Mouse (Mus musculus): ENCODE measurements at regions not wholly inside any gene's neighbourhood (a gene's known extent, or its start where the extent isn't known, plus 50 kb on each side); places are given as distances from the start of the nearest gene placed in this dataset.

DNA sequence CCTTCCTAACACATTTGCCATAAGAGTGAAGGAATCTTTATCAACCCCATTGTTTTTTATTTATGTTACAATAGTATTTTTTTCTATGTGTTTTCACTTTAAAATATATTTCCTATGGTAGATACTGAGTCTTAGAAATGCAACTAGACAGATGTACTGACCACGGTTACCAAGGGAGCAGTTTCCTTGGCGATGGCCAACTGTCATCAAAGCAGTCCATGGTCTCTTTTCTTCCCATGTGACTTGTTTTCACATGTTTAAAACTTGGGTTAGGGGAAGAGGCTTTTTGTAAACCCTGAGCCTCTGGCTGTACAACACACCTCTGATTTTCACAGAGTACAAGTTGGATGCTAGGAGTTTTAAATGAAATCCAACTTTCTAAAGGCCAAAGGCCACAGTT, 411.9 kb upstream of the Gm765 start:
- DNase-seq (ENCODE audit: low spot score in 2 of 2) = no peak

DNA sequence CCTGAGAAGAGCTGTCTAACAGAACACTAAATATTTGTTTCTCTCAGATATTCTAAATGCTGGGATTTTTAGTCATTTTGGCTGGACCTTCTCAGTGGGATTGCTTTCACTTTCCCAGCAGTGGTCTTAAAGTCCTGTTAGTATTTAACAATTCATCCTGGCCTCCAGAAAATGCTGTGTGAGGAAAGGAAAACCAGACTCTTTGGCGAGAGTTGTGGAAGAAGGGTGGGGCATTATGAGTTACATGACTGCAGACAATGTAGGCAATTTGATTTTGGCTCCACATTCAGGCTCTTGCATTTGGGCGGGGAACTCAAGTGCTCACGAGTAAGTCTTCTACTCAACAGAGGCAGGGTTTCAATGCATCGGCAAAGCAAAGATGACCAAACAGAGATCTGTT, 406.1 kb upstream of the Gm765 start:
- DNase-seq (ENCODE audit: low spot score in 2 of 2) = no peak

DNA sequence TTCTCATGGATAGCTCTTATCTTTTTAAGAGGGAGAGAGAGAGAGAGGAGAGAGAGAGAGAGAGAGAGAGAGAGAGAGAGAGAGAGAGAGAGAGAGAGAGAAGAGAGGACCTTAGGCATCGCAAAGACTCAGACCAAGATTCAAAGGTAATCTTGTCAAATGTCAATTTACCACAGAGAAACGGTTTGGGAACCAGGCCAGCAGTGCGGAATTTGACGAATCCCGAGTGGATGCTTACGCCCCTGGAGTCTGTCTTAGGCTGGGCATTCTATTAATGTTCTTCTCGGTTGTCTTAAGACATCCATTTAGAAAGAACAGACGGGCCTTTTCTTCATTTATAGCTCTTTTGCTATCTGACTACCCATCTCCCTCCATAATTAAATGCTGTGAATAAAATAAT, 404.4 kb upstream of the Gm765 start:
- DNase-seq (ENCODE audit: low spot score in 2 of 2) = no peak

DNA sequence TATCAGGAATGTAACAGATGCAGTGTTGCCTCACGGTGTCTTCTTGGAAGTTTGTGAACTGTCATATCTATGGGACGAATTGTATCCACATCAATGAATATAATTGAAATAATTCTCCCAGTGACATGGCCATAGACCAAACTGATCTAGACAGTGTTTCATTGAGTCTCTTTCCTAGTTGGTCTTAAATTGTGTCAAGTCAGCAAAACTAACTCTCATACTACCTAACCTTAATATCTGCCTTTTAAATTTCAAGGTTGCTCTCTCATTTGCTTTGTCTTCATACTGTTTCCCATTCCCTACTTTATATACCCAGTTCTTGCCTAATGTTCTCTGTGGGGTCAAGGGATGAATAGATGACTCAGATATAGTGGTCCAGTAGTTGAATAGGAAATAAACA, 397.9 kb upstream of the Gm765 start:
- no peak for DNase-seq (ENCODE audit: low spot score in 2 of 2)

DNA sequence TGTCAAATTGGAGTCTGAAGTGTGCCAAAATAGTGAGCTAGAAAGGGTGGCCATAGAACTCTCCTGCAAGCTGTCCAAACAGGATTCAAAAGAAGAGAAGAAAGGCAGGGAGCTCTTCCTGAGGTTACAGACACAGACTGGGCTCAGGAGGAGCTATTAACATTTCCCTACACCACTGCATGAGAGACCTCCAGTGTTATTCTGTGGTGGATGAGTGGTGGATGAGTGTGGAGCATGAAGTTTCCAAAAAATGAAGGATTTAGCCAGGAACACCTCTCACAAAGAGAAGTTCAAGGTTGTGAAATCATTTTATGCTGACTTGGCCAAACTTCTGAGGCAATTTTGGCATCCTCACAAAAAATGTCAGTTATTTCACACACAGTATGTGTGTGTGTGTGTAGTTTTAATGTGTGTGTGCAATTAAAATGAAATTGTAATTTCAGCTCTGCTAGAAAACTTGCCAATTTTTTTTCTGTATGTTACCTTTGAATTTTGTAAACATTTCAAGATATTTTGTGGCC, 388.5 kb upstream of the Gm765 start:
- no peak for DNase-seq (ENCODE audit: low spot score in 2 of 2)

DNA sequence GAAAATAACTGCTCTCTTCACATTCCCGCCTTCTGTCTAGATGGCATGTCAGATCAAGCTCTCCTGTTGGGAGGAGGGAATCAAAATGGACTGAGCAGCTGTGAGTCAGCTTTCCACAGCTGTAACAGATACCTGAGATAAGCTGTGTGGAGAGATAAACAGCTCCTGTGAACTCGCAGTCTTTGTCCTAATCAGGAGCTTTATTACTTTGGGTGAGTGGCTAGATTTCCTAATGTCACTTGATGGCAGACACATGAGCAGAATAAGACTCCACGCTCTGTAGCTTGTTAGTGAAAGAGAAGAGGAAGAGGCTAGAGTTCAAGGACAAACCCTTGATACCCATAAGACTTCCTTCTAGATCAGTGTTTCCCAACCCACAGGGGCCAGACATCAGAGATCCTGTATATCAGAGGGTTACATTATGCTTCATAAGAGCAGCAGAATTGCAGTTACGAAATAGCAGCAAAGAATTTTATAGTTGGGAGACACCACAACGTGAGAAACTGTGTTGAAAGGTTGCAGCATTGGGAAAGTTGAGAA, 384.1 kb upstream of the Gm765 start:
- no peak for DNase-seq (ENCODE audit: low spot score in 2 of 2)

DNA sequence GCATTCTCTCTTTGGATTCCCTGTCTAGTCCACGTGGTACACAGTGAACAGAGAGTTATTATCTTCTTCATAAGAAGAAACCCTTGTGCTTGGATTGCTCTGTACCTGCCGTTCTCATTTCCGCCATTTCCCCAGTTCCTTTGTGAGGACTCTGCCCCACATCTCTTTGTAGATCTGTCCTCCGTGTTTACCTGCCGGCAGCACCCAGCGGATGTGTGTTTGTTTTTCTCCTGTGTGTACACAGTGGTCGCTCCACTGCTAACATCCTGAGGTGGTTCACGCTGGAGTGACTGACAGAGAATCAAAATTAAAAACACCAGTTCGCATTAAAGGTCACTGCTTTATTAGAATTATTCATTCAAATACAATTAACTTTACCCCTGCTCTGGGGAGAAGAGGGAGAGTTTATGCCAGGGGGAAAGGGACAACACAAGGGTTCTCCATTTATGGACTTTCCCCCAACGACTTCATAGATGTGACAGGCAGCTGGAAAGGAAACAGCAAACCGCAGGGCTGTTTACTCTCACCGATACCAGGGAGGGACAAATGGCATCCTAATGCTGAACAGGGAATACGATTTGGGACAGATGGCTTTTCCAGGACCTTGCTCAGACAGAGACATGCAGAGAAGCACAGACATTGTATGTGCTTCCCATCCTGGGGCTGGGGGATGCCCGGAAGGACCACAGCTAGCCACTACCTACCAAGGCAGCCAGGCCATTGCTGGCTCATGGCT, 362.5 kb upstream of the Gm765 start:
- no peak for DNase-seq (ENCODE audit: low spot score in 2 of 2)

DNA sequence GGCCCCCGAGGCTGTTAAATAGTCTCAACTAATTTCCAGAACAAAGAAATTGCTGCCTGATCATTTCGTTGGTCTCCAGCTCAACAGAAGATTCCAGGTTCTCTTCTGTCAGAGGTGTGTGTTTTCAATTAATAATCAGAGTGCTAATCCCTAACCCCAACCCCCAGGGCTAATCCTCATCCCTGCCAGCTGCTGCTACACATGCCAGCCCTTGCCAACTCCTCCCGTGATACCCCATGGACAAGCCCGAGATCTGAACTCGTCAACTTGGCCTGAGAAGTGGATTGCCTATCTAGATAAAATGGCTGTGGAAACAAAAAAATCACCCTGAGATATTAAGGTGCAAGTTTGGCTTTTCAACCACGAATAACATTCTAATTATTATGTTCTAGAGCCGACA, 355.0 kb upstream of the Gm765 start:
- no peak for DNase-seq (ENCODE audit: low spot score in 2 of 2)

DNA sequence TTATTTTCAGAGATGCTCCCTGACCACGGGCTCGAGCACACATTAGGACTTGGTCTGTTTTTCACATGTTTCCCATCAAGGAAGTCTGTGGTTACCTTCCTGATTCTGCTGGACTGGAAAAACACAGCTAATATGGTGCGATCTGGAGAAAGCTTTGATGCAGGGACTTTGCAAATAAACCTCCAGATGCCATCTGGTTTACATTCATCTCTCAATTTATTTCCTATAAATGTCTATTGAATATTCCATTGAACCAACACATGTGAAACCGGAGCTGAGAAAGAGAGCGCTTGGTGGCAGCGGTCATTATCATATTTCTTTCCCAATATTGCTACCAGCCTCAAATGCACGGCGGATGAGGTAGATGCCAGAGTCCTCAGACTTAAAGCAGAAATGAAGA, 350.9 kb upstream of the Gm765 start:
- no peak for DNase-seq (ENCODE audit: low spot score in 2 of 2)

DNA sequence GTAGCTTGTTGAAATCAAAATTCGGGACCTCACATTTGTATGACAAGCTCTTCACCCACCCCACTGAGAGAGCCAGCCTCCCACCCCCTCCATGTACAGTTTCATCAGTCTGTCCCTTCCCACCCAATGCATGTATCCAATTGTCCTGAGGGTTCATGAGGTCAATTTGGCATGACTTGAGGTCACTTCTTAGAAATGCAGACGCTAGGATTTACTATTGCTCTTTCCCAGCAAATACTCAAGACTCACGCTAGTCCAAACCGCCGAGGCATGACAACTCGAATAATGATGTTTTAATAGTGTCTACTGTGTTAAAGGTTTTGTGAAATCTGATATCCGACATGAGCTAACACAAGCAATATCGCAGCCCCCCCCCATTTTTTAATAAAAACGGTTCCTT, 347.6 kb upstream of the Gm765 start:
- DNase-seq (ENCODE audit: low spot score in 2 of 2) = no peak

DNA sequence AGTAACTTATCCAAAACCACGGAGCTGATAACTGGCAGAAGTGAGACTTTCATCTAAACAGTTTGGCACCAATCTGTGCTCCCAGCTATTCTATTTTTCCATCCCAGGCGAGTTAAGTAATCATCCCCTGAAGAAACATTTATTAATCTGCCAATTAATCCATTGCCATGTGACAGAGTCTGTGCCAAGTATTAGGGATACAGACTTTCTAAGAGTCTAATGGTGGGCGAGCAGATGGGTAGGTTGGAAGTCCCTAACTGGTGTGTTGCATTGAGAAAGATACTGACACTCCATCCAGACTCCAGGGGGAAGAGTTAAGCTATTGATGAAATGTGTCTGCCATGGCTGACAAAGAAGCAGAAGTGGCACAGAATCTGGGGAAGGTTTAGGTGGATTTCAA, 346.8 kb upstream of the Gm765 start:
- DNase-seq (ENCODE audit: low spot score in 2 of 2) = no peak

DNA sequence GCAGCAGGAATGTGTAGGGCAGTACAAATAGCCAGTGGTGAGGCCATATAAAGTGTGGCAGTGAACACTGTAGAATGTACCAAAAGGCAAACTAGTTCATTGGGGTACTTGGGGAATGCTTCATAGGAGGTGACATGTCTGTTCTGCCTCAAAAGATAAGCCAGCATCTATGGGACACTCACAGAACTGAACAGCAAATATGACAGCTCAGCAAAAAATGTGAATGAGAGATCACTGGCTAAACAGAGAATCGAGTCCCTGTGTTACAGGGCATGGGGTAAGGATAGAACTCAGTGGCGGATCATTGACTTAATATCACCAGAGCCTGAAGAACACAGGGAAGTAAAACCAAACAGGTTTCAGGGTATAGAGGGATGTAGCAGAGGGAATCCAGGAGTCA, 346.1 kb upstream of the Gm765 start:
- no peak for DNase-seq (ENCODE audit: low spot score in 2 of 2)

DNA sequence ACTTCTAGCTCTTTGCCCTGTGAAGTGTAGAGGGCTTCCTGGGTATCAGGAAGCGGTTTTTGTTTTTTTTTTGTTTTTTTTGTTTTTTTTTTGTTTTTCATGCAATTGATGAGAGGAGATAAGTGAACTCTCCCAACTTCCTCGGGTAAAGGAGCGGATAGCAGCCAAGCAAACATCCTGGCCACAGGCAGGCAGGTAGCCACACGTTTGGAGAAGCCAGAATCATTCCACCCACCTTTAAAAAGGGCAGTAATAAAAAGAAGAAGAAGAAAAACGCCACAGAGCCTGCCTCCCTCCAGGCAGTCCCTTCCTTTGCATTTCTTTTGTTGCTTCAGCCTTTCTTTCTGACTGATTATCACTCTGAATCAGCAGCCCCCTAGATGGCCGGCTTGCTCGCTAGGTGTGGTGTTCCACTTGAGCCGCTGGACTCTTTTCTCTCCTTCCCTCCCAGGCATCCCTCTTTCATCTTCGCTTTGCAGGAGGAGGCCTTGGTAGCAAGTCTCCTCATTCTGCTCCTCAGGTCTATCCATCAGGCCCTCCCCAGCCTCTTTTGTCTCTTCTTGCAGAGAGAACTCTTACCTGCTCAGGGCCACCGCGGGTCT, 323.9 kb upstream of the Gm765 start:
- no peak for DNase-seq (ENCODE audit: low spot score in 2 of 2)

DNA sequence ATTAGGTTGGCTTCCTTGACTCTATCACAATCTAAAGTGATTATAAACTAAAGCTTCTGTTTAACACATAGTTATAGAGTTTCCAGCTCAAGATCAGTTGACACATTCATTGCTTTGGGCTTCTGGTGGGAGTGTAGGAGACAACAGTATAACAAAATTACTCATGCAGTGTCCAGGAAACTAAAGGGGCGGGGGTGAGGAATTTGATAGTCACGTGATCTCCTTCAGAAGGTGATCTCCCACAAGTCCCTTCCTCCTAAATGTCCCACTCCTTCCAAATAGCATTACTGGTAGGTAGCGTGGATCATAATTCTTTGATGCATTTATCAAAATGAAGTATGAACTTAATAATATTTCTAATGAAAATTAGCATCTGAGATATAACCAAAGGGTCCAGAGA, 309.3 kb upstream of the Gm765 start:
- no peak for DNase-seq (ENCODE audit: low spot score in 2 of 2)

DNA sequence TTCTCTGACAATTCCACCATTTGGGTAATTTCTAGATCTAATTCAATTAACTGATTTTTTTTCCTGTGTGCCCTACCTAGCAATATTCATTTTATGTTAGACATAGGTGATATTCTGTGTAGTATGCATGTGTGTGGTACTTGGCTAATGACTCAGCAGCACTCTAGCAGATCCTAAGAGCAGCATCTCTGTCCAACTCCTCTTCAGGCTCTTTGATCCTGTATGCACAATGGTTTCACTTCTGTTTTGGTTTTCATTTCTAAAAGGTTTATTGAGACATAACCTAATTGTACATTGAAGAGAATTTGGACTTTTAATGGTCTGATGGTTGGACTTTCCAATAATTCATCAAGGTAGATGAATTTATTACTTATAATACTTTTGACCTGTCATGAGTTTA, 308.8 kb upstream of the Gm765 start:
- no peak for DNase-seq (ENCODE audit: low spot score in 2 of 2)

DNA sequence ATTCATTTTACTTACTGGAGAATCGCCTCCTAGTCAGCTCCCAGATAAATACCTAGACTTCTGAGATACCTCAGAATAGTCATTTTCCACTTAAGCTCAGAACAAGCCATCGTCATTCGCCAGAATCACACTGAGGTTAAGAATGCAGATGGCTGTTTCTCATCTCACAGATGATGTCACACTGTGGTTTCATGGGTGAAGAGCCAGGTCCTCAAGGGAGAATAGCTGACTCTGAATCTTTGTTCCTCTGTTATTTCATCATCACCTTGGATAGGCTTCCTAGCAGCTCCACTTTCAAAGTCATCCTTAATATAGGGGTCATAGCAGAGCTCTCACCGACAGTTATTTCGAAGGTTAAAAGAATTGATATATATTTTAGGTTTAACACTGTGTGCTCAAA, 297.8 kb upstream of the Gm765 start:
- no peak for DNase-seq (ENCODE audit: low spot score in 2 of 2)

DNA sequence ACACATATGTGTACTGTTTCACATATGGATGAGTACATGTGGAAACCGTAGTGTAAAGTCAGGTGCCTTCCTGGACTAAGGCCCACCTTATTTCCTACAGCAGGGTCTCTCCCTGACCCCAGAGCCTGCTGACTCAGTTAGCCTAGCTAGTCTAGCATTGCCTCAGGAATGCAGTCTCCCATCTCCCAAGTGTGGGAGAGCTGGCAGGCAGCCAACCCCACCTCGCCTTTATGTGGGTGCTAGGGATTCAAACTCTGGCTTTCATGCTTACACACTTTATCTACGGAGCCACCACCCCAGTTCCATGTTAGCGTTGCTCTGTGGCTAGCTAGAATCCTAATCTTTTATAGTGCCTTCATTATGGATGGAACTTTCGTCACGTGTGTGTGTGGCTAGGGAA, 293.3 kb upstream of the Gm765 start:
- peak; percentile 42 to 45 for DNase-seq (ENCODE audit: low spot score in 2 of 2)

DNA sequence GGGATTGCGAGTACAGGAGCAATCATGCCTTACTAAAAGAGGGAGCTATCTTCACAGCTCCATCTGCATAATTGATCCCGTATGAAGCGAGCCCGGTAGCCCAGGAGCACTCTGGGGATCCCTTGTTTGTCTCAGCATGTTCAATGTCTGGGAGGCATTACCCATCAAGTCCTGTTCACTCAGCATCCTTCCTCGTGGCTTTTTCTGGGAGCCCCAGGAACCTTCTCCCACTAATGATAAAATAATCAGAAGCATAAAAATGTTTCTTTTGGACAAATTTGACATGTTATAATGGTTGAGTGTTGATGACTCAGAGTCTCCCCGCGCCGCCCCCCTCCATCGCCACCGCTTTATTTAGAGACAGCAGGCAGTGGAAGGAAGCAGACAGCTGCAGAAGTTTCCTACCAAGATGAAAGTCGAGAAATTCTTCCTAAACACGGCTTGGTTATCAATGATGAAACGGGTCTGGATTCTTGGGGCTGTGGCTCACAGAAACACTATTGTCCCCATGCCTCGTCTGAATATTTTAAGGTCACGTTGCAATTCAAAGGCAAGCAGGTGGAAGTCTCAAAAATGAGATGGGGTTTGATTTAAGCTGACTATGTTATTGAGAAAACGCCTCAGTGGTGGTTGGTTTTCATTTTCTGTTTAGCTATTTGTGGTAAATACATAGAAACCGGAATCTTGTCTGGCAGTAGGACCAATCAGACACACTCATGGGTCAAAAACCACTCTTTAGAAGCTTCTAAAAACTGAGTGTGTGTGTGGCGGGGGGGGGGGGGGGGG, 289.9 kb upstream of the Gm765 start:
- peak; percentile 75 to 76 for DNase-seq (ENCODE audit: low spot score in 2 of 2)

DNA sequence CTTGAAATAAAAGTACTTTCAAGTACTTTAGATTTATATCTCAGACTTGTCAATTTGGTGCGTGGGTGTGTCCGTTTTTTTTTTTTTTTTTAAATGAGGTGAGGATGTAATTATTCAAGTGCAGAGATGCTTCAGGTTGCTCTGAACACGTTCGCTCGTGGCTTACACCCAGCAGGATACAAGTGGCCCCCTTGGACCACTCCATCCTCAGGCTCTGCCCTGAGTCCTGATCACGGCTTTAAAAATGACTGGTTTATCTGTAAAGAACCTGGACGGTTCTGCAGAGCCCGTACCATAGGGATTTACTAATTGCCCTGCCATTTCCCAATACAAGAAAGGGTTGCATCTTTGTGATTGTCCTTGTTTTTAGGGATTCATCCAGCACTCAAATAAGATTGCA, 288.7 kb upstream of the Gm765 start:
- no peak for DNase-seq (ENCODE audit: low spot score in 2 of 2)

DNA sequence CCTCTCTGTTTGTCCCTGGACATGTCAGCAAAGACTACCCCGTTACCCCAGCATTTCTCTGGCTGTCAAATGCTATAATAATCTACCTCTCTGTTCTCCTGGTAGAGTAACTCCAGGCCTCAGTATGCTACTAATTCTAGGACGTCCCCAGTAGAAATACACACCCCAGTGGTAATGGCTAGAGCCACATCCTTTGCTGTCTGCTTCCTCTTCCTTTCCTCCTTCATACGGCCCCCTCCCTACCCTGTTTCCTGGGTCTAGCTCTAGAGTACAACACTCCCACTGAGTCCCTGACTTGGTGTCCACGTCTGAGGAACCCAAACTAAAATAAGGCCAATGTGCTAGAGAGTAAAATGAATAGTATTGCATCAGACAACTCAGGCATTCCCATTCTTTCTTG, 287.1 kb upstream of the Gm765 start:
- DNase-seq (ENCODE audit: low spot score in 2 of 2) = no peak

DNA sequence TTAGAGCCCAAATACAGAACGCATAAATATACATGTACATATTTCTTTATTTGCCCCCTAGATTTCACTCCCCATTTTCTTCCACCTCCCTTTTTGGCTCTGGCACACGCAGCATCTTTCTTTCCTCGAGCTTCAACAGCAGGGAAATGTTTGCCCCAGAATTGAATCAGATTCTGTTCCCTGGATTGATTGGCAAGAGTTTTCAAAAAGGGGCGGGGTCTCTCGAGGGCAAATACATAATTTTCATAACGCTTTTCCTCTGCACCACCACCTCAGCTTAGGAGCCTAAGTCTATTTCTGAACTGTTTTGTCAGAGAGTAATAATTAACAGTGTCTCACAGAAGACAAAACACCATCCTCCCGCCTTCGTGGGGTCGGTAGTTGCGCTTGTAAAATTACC, 283.9 kb upstream of the Gm765 start:
- DNase-seq (ENCODE audit: low spot score in 2 of 2) = no peak

DNA sequence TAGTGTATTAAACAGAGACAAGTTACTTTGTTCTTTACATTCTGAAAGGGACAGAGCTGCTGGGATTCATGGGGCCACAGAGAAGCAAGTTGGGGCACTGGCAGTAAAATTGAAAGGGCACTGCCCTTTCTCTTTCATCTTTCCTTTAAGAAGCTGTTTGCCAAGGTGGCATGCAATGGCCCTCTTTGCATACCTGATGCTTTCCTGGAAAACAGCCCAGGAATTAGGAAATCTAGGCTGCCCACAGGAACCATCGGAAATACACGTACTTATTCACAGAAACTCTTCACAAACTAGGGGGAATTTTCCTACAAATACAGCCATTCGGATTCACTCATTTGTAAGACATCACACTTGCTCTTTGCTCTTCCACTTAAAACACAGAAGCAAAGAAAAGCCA, 278.3 kb upstream of the Gm765 start:
- DNase-seq (ENCODE audit: low spot score in 2 of 2) = no peak

DNA sequence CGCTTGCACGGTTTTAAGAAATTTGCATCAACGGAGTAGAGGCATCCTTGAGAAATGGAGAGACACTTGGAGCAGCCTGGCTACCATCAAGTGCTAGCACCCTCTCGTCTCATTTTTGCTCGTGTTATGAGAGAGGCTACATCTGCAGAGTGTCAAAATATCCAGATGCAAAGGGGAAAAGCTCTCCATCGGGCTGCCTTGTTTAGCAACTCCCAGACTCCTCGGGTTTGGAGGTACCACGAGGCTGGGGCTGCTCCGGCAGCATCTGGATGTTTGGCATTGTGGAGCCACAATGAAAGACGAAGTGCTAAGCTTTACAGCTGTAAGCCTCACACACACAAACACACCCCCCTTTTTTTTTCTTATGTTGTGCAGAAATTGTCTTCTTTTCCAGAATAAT, 270.5 kb upstream of the Gm765 start:
- DNase-seq (ENCODE audit: low spot score in 2 of 2) = no peak
